Mouse (Mus musculus) cerebellum, adult 2 months (tissue): ENCODE data around the gene Tspan33.

Source experiments
- CTCF ChIP-seq: fragments of 200-500 bp; IDR thresholded peaks from 2 replicates; pipeline ENCODE4 v1.5.1; 2011; ENCODE audit warnings: low read depth, mild to moderate bottlenecking, control low read depth, low read length, moderate library complexity, borderline replicate concordance; ENCODE audit not compliant: insufficient read depth
- POLR2A ChIP-seq: fragments of 200-500 bp; IDR thresholded peaks from 2 replicates; pipeline ENCODE4 v1.6.1; 2011; ENCODE audit warnings: low read length, control low read depth, borderline replicate concordance; ENCODE audit not compliant: insufficient read depth

- no peak for TF ChIP-seq CTCF
- TF ChIP-seq POLR2A: no peak
These were observed 10.1 kb downstream of the Tspan33 start for GRCm38 (mm10) chr6:29704143-29704542.
